Mouse (Mus musculus) thymus, adult 2 months (tissue): Measurements from ENCODE around the gene Thap4. TPM values are rescaled to one million over a fixed set of nuclear protein-coding genes. Genes with fewer than 3 reads are reported as not detected.

Source experiments
- DNase-seq: peaks from one replicate; pipeline ENCODE4 v3.0.0; 2021
- H3K27ac ChIP-seq: fragments of 200-500 bp; 2 replicates; pipeline ENCODE4 v1.5.1; 2012; ENCODE audit warnings: low read length, control low read depth; ENCODE audit not compliant: control insufficient read depth, insufficient read depth
- H3K27me3 ChIP-seq: fragments of 200-500 bp; 2 replicates; pipeline ENCODE4 v1.6.1; 2012; ENCODE audit warnings: mild to moderate bottlenecking, low read length, moderate library complexity, mixed read lengths; ENCODE audit not compliant: control insufficient read depth, insufficient read depth
- H3K36me3 ChIP-seq: fragments of 200-500 bp; 2 replicates; pipeline ENCODE4 v1.6.1; 2012; ENCODE audit warnings: mild to moderate bottlenecking, low read length, moderate library complexity; ENCODE audit not compliant: control insufficient read depth, insufficient read depth
- H3K4me1 ChIP-seq: fragments of 200-500 bp; replicated peaks from 2 replicates; pipeline ENCODE4 v1.6.1; 2012; ENCODE audit warnings: low read length; ENCODE audit not compliant: control insufficient read depth, insufficient read depth
- H3K4me3 ChIP-seq: fragments of 200-500 bp; 2 replicates; pipeline ENCODE4 v1.5.1; 2012; ENCODE audit warnings: mild to moderate bottlenecking, low read length, control low read depth, moderate library complexity; ENCODE audit not compliant: control insufficient read depth, insufficient read depth
- CTCF ChIP-seq: fragments of 200-500 bp; IDR thresholded peaks from 2 replicates; pipeline ENCODE4 v1.5.1; 2012; ENCODE audit warnings: mild to moderate bottlenecking, control low read depth, low read length, moderate library complexity, borderline replicate concordance; ENCODE audit not compliant: control insufficient read depth, poor library complexity, insufficient read depth; ENCODE audit errors: extremely low read depth
- POLR2A ChIP-seq: fragments of 200-500 bp; IDR thresholded peaks from 2 replicates; pipeline ENCODE4 v1.6.1; 2012; ENCODE audit warnings: mild to moderate bottlenecking, low read length, control low read depth, moderate library complexity; ENCODE audit not compliant: control insufficient read depth, poor library complexity, insufficient read depth; ENCODE audit errors: extremely low read depth
- WGBS: fragments of 180-500 bp; shearing (Covaris S2); methylation state at CpG from one replicate; pipeline ENCODE4 v1.1.7; 2018; 5-methylcytosine and 5-hydroxymethylcytosine counted together
- polyA plus RNA-seq: library from polyadenylated mRNA; depleted of rRNA; stranded (reverse); fragments of >200 nt; gene quantifications from 2 replicates; pipeline ENCODE4 v1.2.3, GENCODE M21; 2012

Thap4 gene
- polyA plus RNA-seq, 1 experiment = 34.5 TPM

GRCm38 (mm10) chr1:93686245-93686960 lies 68.3 kb downstream of the Thap4 start:
- DNase-seq = no peak
- Histone ChIP-seq H3K36me3 (no peaks in the 10 kb centered on the region), H3K4me1 (no peaks in the 10 kb centered on the region), H3K27ac (no peak overlapping the region), H3K4me3 (peak overlapping the region; percentile 4; the same call in 1 of the 2 replicates), H3K27me3 (peaks cover 7% of the 10 kb centered on the region)
- whole genome bisulfite sequencing = 13% methylated on average over 51 of the region's 51 CpGs
- TF ChIP-seq CTCF (no peak), POLR2A (no peak)

- H3K4me3 ChIP-seq = peak within 1 kb of the TSS; percentile 35
- DNase-seq = no peak
- TF ChIP-seq CTCF (no peak), POLR2A (no peak)
- H3K36me3 ChIP-seq = no peaks in the 10 kb centered on the region
- H3K27me3 ChIP-seq = peaks cover 7% of the 10 kb centered on the region
- no peaks in the 10 kb centered on the region for H3K4me1 ChIP-seq
- WGBS = 1% methylated on average over 78 of the region's 78 CpGs
- no peak within 1 kb of the TSS for H3K27ac ChIP-seq
These were observed 69.0 kb downstream of the Thap4 start, which contains the start of gene Bok for GRCm38 (mm10) chr1:93685401-93686244. TSS of gene Bok (plus strand) at chr1:93685660.

- Histone ChIP-seq H3K4me1 (peaks cover 4% of the 10 kb centered on the region; the same call in 1 of the 2 replicates), H3K27ac (no peak overlapping the region), H3K4me3 (no peak overlapping the region), H3K36me3 (no peaks in the 10 kb centered on the region), H3K27me3 (no peaks in the 10 kb centered on the region)
- DNase-seq = no peak
- WGBS = 10% methylated on average over 7 of the region's 7 CpGs
- TF ChIP-seq POLR2A = no peak
- no peak for TF ChIP-seq CTCF
These were observed 74.6 kb downstream of the Thap4 start for GRCm38 (mm10) chr1:93679889-93680568.

GRCm38 (mm10) chr1:93678386-93678785 lies 76.3 kb downstream of the Thap4 start:
- no peak for DNase-seq
- Histone ChIP-seq H3K4me1 (peaks cover 4% of the 10 kb centered on the region; the same call in 1 of the 2 replicates), H3K27me3 (no peaks in the 10 kb centered on the region), H3K27ac (no peak overlapping the region), H3K4me3 (no peak overlapping the region), H3K36me3 (no peaks in the 10 kb centered on the region)
- TF ChIP-seq POLR2A (no peak), CTCF (no peak)
- 55% methylated on average over 2 of the region's 2 CpGs for WGBS

GRCm38 (mm10) chr1:93672682-93673081 lies 82.0 kb downstream of the Thap4 start:
- 94% methylated on average over 5 of the region's 5 CpGs for WGBS
- TF ChIP-seq POLR2A (no peak), CTCF (no peak)
- H3K27ac ChIP-seq = no peak overlapping the region
- no peaks in the 10 kb centered on the region for H3K27me3 ChIP-seq
- H3K36me3 ChIP-seq = no peaks in the 10 kb centered on the region
- DNase-seq = no peak
- no peak overlapping the region for H3K4me3 ChIP-seq
- peaks cover 10% of the 10 kb centered on the region; the same call in 1 of the 2 replicates for H3K4me1 ChIP-seq

- Histone ChIP-seq H3K4me3 (no peak overlapping the region), H3K27ac (no peak overlapping the region), H3K27me3 (no peaks in the 10 kb centered on the region), H3K4me1 (peaks cover 12% of the 10 kb centered on the region; the same call in 1 of the 2 replicates), H3K36me3 (no peaks in the 10 kb centered on the region)
- no peak for DNase-seq
- TF ChIP-seq POLR2A (no peak), CTCF (no peak)
These were observed 84.7 kb downstream of the Thap4 start for GRCm38 (mm10) chr1:93669941-93670340.
